Mouse (Mus musculus) adrenal gland, postnatal 14 days (tissue): Measurements from ENCODE around the gene Krt71. TPM values are rescaled to one million over a fixed set of nuclear protein-coding genes. Genes with fewer than 3 reads are reported as not detected.

Source experiments
- DNase-seq: peaks from one replicate; pipeline ENCODE4 v3.0.0; 2021; ENCODE audit warnings: mixed read lengths
- microRNA-seq, 2 experiments: library from miRNA; unstranded; fragments of <30 nt; microRNA quantifications; one replicate each; pipeline ENCODE4 v1.2.0; 2021
- total RNA-seq: library from RNA; stranded (reverse); gene quantifications from 2 replicates; pipeline ENCODE4 v1.2.3, GENCODE M21; 2021

Gene Krt71
- total RNA-seq, 1 experiment from 2014 or later = not detected

DNA sequence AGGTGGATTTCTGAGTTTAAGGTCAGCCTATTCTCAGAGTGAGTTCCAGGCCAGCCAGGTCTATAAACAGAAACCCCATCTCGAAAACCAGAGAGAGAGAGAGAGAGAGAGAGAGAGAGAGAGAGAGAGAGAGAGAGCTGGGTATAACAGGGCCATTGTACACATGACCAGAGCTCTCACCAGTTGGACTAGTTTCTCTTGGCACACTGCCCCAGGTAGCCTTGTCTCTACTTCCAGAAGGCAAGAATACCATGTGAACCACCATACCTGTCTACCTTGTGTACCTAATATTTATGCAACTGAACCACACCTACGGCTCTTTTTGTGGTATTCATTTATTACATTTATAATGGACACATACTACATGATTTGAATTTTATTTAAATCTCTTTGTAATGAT lies 54.7 kb downstream of the Krt71 start:
- no peak for DNase-seq

Small RNAs within 50 kb of the gene (microRNA-seq; reads per million reads assigned to microRNA genes)
- gene Gm44323 = 0 reads per million in 2 experiments
- gene Gm44342 = 0 reads per million in 2 experiments

Other genes with a start within 250 kb of the Krt71 start
- not detected in 2 replicates for gene Gm49425, start 225.8 kb downstream of the Krt71 start, total RNA-seq
- not detected in 2 replicates for gene Krt84, start 210.3 kb downstream of the Krt71 start, total RNA-seq
- not detected in 2 replicates for gene Krt82, start 192.4 kb downstream of the Krt71 start, total RNA-seq
- not detected in 2 replicates for gene Krt90, start 180.2 kb downstream of the Krt71 start, total RNA-seq
- not detected in 2 replicates for gene Krt75, start 169.2 kb downstream of the Krt71 start, total RNA-seq
- not detected in 2 replicates for gene Gm5414, start 114.9 kb downstream of the Krt71 start, total RNA-seq
- not detected in 2 replicates for gene Gm5478, start 95.7 kb downstream of the Krt71 start, total RNA-seq
- not detected in 2 replicates for gene Krt6b, start 62.8 kb downstream of the Krt71 start, total RNA-seq
- not detected in 2 replicates for gene Krt6a, start 48.8 kb downstream of the Krt71 start, total RNA-seq
- not detected in 2 replicates for gene Krt5, start 30.2 kb downstream of the Krt71 start, total RNA-seq
- not detected in 2 replicates for gene Krt72, start 43.4 kb upstream of the Krt71 start, total RNA-seq
- gene Krt73, start 59.2 kb upstream of the Krt71 start, total RNA-seq = not detected in 2 replicates
- not detected in 2 replicates for gene Krt2, start 75.1 kb upstream of the Krt71 start, total RNA-seq
- 0.23 and 0.44 TPM in 2 replicates for gene Krt1, start 107.7 kb upstream of the Krt71 start, total RNA-seq
- gene Krt77, start 126.6 kb upstream of the Krt71 start, total RNA-seq = not detected in 2 replicates
- not detected in 2 replicates for gene Krt76, start 149.8 kb upstream of the Krt71 start, total RNA-seq
- gene Krt4, start 181.6 kb upstream of the Krt71 start, total RNA-seq = 0.15 TPM in 1 of 2 replicates, not detected in the other
- 3.7 and 3.9 TPM in 2 replicates for gene Krt79, start 197.2 kb upstream of the Krt71 start, total RNA-seq
- not detected in 2 replicates for gene Krt78, start 211.2 kb upstream of the Krt71 start, total RNA-seq